Mouse (Mus musculus) adipose tissue, adult 10 weeks (tissue): ENCODE data around the gene Thumpd3. TPM values are rescaled to one million over a fixed set of nuclear protein-coding genes. Genes with fewer than 3 reads are reported as not detected.

Experiments
- polyA plus RNA-seq: library from polyadenylated mRNA; stranded (reverse); fragments of 350-450 nt; fragmentation: Illumina TruSeq; extraction: RNeasy Lipid Tissue Mini Kit (QIAGEN cat#74804); gene quantifications from one replicate; pipeline ENCODE4 v1.2.3, GENCODE M21; 2014; ENCODE audit warnings: low read depth, low replicate concordance

Thumpd3 gene
- 41.5 TPM for polyA plus RNA-seq

DNA sequence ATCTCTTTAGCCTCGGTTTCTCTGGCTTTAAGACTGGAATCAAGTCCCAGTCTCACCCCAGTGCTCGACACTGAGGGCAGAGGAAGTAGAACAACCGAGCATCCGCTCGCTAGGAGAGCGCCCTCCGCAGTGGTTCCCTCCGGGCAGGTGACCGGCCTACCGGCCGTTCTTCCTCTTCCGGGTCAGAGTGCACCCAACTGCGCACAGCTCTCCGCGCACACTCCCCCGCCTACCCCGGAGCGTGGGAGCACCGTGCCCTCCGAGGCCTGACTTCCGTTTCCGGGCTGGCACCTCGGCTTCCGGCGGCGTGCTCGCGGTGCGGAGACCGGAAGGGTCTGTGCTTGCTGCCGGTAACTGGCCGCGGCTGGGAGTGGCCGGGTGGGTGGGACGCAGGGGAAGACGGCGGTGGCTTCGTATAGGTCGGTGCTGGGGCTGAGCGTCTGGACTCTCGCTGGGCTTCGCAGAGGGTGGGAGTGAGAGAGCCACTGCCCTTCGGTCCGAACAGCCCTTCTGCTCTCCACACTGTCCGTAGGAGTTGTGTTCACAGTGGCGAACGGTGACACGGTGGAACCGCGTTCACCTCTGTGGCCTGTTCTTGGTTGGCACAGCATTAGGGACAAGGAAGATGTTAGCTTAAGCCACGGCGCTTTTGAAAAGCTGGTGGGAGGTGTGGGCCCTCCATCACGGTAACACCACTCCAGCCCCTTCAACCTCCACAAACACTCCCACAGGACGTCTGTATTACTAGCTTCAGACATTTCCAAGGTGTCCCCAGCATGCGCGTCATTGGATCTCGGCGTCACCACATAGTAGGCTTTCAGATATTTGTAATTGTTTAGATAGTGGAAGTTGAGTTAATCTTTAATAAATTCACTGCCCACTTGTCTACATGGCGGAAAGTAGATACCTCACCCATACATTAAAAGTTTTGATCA is at the start of gene Thumpd3:
Gene Thumpd3, plus strand, starts transcription at position 185 of the 935 bp plus-strand sequence.

DNA sequence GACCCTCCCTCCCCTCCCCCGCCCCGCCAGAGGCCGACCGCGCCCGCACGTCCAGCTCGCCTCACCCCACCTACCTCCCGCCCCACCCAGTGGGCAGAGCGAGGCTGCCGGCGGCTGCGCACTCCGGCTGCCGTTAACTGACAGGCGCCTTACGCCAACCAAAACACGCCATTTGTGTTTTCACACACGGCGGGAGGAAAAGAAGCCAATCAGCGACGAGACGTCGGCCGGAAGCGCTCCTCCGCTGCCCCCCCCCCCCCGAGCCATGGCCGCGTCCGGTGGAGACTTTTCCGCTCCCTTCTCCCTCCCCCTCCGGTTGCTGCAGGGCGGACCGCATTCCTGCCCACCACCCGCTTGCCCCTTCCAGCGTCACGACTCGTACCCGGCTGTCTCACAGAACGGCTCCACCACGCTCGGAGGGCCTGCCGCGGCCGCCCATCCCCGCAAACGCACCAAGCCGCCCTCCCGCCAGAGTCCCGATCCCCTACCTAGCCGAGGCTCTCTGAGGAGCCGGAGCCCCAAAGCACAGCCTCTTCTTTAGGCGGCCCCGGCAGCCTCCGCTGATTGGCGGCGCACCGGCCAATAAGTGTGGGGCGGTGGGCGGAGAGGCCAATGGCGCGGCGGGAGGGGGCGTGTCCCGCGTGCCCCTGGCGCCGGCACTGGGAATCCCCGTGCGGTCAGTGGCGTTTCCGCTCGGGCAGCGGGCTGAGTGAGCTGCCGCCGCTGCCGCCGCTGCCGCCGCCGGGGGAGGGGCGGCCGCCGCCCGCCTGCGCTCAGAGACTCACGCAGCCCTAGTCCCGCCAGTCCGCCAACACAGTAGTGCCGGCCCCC is 30.9 kb downstream of the Thumpd3 start, which contains the start of gene Setd5:
Gene Setd5, plus strand, starts transcription at position 680 of the 831 bp plus-strand sequence.

Other genes starting within 250 kb of the Thumpd3 start
- 4.4 TPM for gene Srgap3, start 99.0 kb upstream of the Thumpd3 start, polyA plus RNA-seq
- gene Setd5, start 31.1 kb downstream of the Thumpd3 start, polyA plus RNA-seq, result 49.8 TPM
- 0.55 TPM for gene Lhfpl4, start 149.2 kb downstream of the Thumpd3 start, polyA plus RNA-seq
- gene Mtmr14, start 191.6 kb downstream of the Thumpd3 start, polyA plus RNA-seq, result 18.7 TPM
- gene Cpne9, start 236.1 kb downstream of the Thumpd3 start, polyA plus RNA-seq, result not detected